Mouse (Mus musculus): ENCODE results near the gene Fam189a1. TPM values are rescaled to one million over a fixed set of nuclear protein-coding genes. Genes with fewer than 3 reads are reported as not detected.
A peak's percentile ranks its signal among the peaks of the same experiment; 100 is the strongest.

The Fam189a1 gene
- not detected for total RNA-seq (2021)
- long read RNA-seq, experiment 1 = 0 reads
- long read RNA-seq, experiment 2 = 0 reads

- peak in 1 of 2 experiments; percentile 4 for DNase-seq
Observed at GRCm38 (mm10) chr7:65156514-65156911, at the start of gene Fam189a1. TSS of gene Fam189a1 (minus strand) at chr7:65156570.

GRCm38 (mm10) chr7:65206021-65206420 lies 49.7 kb upstream of the Fam189a1 start:
- no peak for DNase-seq

DNA sequence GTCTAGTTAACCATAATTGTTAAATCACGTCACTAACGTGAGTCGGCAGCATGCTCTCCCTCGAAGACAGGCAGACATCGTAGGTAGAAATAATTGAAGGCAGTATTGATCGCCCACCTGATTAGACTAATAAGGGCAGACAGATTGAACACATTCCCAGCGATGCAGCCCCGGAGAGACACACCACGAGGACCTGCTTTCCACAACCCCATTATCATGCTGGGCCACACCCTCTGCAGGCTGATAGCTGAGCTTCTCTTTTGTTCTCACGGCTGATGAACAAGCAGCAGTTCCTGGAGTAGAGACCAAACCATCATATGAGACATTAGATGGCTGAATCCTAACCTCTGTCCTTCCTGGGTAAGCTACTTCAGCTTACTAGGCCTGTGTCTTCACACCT lies 46.3 kb upstream of the Fam189a1 start:
- no peak for DNase-seq

- DNase-seq = no peak
Observed at GRCm38 (mm10) chr7:65180694-65181093, 24.3 kb upstream of the Fam189a1 start.

- no peak for DNase-seq
Observed at GRCm38 (mm10) chr7:65170762-65171161, 14.4 kb upstream of the Fam189a1 start.

- no peak for DNase-seq
Observed at GRCm38 (mm10) chr7:65157031-65158025, 958 bp upstream of the Fam189a1 start.

- DNase-seq = peak in 1 of 2 experiments; percentile 10
Observed at GRCm38 (mm10) chr7:65155628-65156513, 499 bp downstream of the Fam189a1 start.

GRCm38 (mm10) chr7:65154576-65154975 lies 1.8 kb downstream of the Fam189a1 start:
- no peak for DNase-seq

- DNase-seq = no peak
Observed at GRCm38 (mm10) chr7:65153846-65154245, 2.5 kb downstream of the Fam189a1 start.

DNA sequence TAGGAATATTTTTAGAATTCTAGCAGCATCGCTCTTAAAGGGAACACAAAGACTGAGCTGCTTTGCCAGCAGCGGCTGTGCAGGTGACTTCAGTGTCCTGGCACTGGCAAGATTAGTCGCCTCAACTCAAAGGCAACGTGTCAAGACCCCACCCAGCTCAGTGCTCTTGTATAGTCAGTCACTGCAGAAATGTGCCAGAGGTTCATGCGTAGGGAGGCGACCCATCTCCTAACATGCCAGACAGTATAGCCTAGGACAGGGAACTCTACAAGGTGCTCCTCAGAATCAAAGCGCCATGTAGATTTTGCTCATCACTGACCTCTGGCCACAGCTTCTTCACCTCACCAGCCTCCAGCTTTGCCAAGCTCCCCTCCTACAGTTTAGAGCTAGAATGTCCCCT lies 4.8 kb downstream of the Fam189a1 start:
- no peak for DNase-seq

- no peak for DNase-seq
Observed at GRCm38 (mm10) chr7:65149040-65149439, 7.3 kb downstream of the Fam189a1 start.

GRCm38 (mm10) chr7:65144881-65145280 lies 11.5 kb downstream of the Fam189a1 start:
- DNase-seq = no peak

DNA sequence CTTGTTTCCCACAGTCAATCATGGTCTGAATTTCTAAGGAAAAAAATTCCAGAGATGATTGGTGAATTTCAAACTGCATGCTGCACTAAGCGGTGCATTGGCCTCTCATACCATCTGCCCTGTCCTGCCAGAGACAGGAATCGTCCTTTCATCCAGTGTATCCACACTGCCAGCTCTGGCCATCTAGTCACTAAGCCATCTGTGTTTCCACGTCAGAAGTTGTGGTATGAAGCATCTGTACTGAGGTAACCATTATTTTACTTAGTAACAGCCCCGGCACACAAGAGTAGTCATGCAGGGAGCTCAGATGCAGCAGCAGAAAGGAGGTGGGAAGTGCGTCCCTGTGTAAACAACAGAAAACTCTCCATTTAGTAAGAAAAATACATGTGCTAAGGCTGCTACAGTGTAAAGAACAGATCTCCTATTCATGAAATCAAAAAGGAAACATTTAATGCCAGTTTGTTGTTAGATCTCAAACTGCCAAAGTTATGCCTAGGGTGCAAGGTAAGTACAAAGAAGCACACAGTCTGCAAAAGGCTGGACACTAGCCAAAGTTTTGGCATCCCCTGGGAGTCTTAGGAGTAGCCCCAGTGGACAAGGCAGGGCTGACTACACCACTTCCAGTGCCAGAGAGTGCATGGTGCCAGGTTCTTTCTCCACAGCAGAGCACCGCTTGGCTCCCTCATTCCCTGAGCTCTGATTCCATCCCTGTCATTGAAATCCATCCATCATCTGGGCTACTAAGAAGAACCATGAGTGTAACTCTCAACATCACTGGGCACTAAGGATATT lies 14.3 kb downstream of the Fam189a1 start:
- no peak for DNase-seq

DNA sequence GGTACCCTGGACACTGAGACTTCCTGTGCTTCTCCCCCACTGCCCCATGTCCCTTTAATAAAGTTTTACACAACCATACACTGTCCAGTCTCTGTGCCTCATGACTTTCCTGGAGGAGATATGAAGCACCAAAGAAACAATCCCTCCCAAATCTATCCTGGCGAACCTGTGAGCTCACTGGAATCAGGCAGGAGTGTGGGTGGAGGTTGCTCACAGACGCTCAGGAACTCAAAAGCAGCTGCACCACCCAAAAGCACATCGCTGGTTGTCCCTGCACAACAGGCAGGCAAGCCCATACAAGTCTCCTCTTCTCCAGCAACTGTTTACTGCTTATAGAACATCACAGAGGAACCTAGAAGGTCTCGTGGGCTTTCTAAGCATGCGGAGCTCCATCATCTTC lies 15.5 kb downstream of the Fam189a1 start:
- no peak for DNase-seq

GRCm38 (mm10) chr7:65140099-65140498 lies 16.3 kb downstream of the Fam189a1 start:
- DNase-seq = no peak

- DNase-seq = no peak
Observed at GRCm38 (mm10) chr7:65123766-65124165, 32.6 kb downstream of the Fam189a1 start.

- DNase-seq = no peak
Observed at GRCm38 (mm10) chr7:65116903-65117302, 39.5 kb downstream of the Fam189a1 start.

DNA sequence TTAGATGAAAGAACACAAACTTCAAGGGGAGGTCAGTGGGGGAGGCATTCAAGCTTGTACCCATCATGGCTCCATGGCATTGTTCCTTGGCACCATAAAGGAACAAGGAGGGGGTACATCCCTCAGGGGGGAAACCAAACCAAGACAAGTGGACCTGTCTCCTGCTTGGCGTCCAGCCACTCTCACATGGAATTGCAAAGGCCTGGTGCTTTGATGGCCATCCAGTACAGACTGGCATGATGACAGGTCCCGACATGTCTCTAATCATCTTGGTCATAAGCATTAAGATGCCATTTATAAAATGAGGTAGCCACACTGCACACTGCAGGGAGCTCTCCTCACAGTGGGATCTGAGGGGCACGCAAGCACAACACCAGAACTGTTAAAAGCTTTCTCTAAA lies 41.0 kb downstream of the Fam189a1 start:
- DNase-seq = no peak

DNA sequence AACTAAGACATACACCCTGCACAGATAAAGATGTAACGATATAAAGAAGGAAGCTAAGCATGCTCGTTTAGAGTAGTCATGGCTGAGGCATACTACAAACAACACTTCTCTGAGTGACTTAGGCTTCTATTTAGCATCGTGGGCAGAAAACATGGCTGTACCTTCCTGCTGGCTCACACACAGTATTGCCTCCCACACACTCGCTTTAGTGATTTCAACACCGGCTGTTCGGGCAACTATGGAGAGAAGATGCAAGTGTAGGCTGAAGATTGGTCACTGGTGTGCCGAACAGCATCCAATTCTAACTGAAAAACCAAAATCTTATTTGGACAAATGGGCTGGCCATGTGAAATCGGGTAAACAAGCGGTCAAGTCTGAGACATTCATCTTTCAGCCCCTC lies 44.7 kb downstream of the Fam189a1 start:
- no peak for DNase-seq

GRCm38 (mm10) chr7:65105566-65105965 lies 50.8 kb downstream of the Fam189a1 start:
- DNase-seq = no peak

GRCm38 (mm10) chr7:65105097-65105467 lies 51.3 kb downstream of the Fam189a1 start:
- no peak for DNase-seq
